Mouse (Mus musculus) forebrain, embryonic 13.5 days (tissue): ENCODE data around the gene Foxa1. TPM values are rescaled to one million over a fixed set of nuclear protein-coding genes. Genes with fewer than 3 reads are reported as not detected.

Source experiments
- ATAC-seq: fragments of 200-750 bp; cut with Nextera tagmentation; 2 replicates; pipeline ENCODE4 v1.8.0; 2017
- H3K27ac ChIP-seq: fragments of 300-500 bp; sonication (generic); 2 replicates; pipeline ENCODE4 v1.5.1; 2015; ENCODE audit warnings: inconsistent platforms, mild to moderate bottlenecking, moderate library complexity
- H3K27me3 ChIP-seq: fragments of 300-500 bp; sonication (generic); 2 replicates; pipeline ENCODE4 v1.6.1; 2015; ENCODE audit warnings: mild to moderate bottlenecking, inconsistent platforms
- H3K36me3 ChIP-seq: fragments of 300-500 bp; sonication (generic); 2 replicates; pipeline ENCODE4 v1.6.1; 2015; ENCODE audit warnings: mild to moderate bottlenecking, inconsistent platforms; ENCODE audit not compliant: poor library complexity, severe bottlenecking
- H3K4me1 ChIP-seq: fragments of 300-500 bp; sonication (generic); 2 replicates; pipeline ENCODE4 v1.6.1; 2015; ENCODE audit warnings: inconsistent platforms
- H3K4me2 ChIP-seq: fragments of 300-500 bp; sonication (generic); 2 replicates; pipeline ENCODE4 v1.6.1; 2015; ENCODE audit warnings: inconsistent platforms, mild to moderate bottlenecking, moderate library complexity
- H3K4me3 ChIP-seq: fragments of 300-500 bp; sonication (generic); 2 replicates; pipeline ENCODE4 v1.5.1; 2015; ENCODE audit warnings: mild to moderate bottlenecking, inconsistent platforms
- H3K9ac ChIP-seq: fragments of 300-500 bp; sonication (generic); 2 replicates; pipeline ENCODE4 v1.6.1; 2015; ENCODE audit warnings: mild to moderate bottlenecking, inconsistent platforms
- H3K9me3 ChIP-seq: fragments of 300-500 bp; sonication (generic); replicated peaks from 2 replicates; pipeline ENCODE4 v1.6.1; 2016; ENCODE audit warnings: inconsistent platforms
- WGBS: fragments of 180-500 bp; shearing (Covaris S2); methylation state at CpG from one replicate; pipeline ENCODE4 v1.1.7; 2015; 5-methylcytosine and 5-hydroxymethylcytosine counted together
- polyA plus RNA-seq: library from polyadenylated mRNA; unstranded; fragments of >200 nt; fragmentation: Nextera tagmentation; extraction: Ambion mirVana; gene quantifications from 2 replicates; pipeline ENCODE4 v1.2.1, GENCODE M21; 2015

The Foxa1 gene
- polyA plus RNA-seq, 1 experiment from 2014 or later, result 0.43 TPM

- no peak overlapping the region for H3K27ac ChIP-seq
- H3K4me1 ChIP-seq, result peaks cover 17% of the 10 kb centered on the region
- H3K4me3 ChIP-seq, result no peak overlapping the region
- peaks cover 100% of the 10 kb centered on the region for H3K27me3 ChIP-seq
- H3K4me2 ChIP-seq, result no peak overlapping the region
- no peaks in the 10 kb centered on the region for H3K36me3 ChIP-seq
- no peaks in the 10 kb centered on the region for H3K9me3 ChIP-seq
- no peak overlapping the region for H3K9ac ChIP-seq
- under 1% methylated on average over 20 of the region's 20 CpGs for WGBS
- no peak for ATAC-seq
Measured at GRCm38 (mm10) chr12:57548352-57548980, 1.8 kb upstream of the Foxa1 start.

- no peak for ATAC-seq
- H3K9ac ChIP-seq, result no peak overlapping the region
- WGBS, result 0% methylated on average over 9 of the region's 9 CpGs
- H3K27ac ChIP-seq, result no peak overlapping the region
- H3K4me3 ChIP-seq, result no peak overlapping the region
- H3K27me3 ChIP-seq, result peaks cover 100% of the 10 kb centered on the region
- H3K36me3 ChIP-seq, result no peaks in the 10 kb centered on the region
- no peak overlapping the region for H3K4me2 ChIP-seq
- no peaks in the 10 kb centered on the region for H3K9me3 ChIP-seq
- peaks cover 17% of the 10 kb centered on the region for H3K4me1 ChIP-seq
Measured at GRCm38 (mm10) chr12:57547890-57548289, 1.2 kb upstream of the Foxa1 start.

- WGBS, result under 1% methylated on average over 77 of the region's 106 CpGs
- H3K4me2 ChIP-seq, result peak overlapping the region; percentile 79
- H3K4me3 ChIP-seq, result peak overlapping the region; percentile 47
- no peak overlapping the region for H3K27ac ChIP-seq
- H3K9ac ChIP-seq, result peak overlapping the region; percentile 51
- no peaks in the 10 kb centered on the region for H3K36me3 ChIP-seq
- peaks cover 100% of the 10 kb centered on the region for H3K27me3 ChIP-seq
- no peaks in the 10 kb centered on the region for H3K9me3 ChIP-seq
- peaks cover 23% of the 10 kb centered on the region for H3K4me1 ChIP-seq
- peak; percentile 60 for ATAC-seq
Measured at GRCm38 (mm10) chr12:57545371-57546241, 1.1 kb downstream of the Foxa1 start.

GRCm38 (mm10) chr12:57544641-57545370 is 1.9 kb downstream of the Foxa1 start:
- Histone ChIP-seq H3K4me1 (peaks cover 23% of the 10 kb centered on the region), H3K4me2 (peak overlapping the region; percentile 79), H3K9ac (no peak overlapping the region), H3K27me3 (peaks cover 96% of the 10 kb centered on the region), H3K9me3 (no peaks in the 10 kb centered on the region), H3K36me3 (no peaks in the 10 kb centered on the region), H3K27ac (no peak overlapping the region), H3K4me3 (peak overlapping the region; percentile 47)
- 0 out of 2 replicates have a peak, but pooled peaks have one; percentile 19 for ATAC-seq
- under 1% methylated on average over 31 of the region's 31 CpGs for WGBS

- no peak overlapping the region for H3K4me2 ChIP-seq
- no peak for ATAC-seq
- no peak overlapping the region for H3K27ac ChIP-seq
Measured at GRCm38 (mm10) chr12:57543627-57543991, 3.1 kb downstream of the Foxa1 start.

GRCm38 (mm10) chr12:57542746-57543626 is 3.7 kb downstream of the Foxa1 start:
- Histone ChIP-seq H3K4me2 (peak overlapping the region; percentile 37), H3K4me3 (peak overlapping the region; percentile 6; the same call in 1 of the 2 replicates), H3K9ac (no peak overlapping the region), H3K4me1 (peaks cover 33% of the 10 kb centered on the region), H3K9me3 (no peaks in the 10 kb centered on the region), H3K27me3 (peaks cover 96% of the 10 kb centered on the region), H3K36me3 (no peaks in the 10 kb centered on the region), H3K27ac (no peak overlapping the region)
- ATAC-seq, result no peak
- WGBS, result 2% methylated on average over 63 of the region's 63 CpGs

More at GRCm38 (mm10) chr12:57543627-57543991, 3.1 kb downstream of the Foxa1 start:
- Histone ChIP-seq H3K36me3 (no peaks in the 10 kb centered on the region), H3K4me3 (no peak overlapping the region), H3K27me3 (peaks cover 96% of the 10 kb centered on the region), H3K9ac (no peak overlapping the region), H3K4me1 (peaks cover 30% of the 10 kb centered on the region), H3K9me3 (no peaks in the 10 kb centered on the region)
- 5% methylated on average over 10 of the region's 10 CpGs for WGBS

GRCm38 (mm10) chr12:57541931-57542745 is 4.6 kb downstream of the Foxa1 start:
- H3K4me3 ChIP-seq, result peak overlapping the region; percentile 6
- peak overlapping the region; percentile 37 for H3K4me2 ChIP-seq
- no peaks in the 10 kb centered on the region for H3K36me3 ChIP-seq
- peaks cover 91% of the 10 kb centered on the region for H3K27me3 ChIP-seq
- peak; percentile 11; the same call in 1 of the 2 replicates for ATAC-seq
- WGBS, result under 1% methylated on average over 45 of the region's 46 CpGs
- no peak overlapping the region for H3K27ac ChIP-seq
- H3K9ac ChIP-seq, result no peak overlapping the region
- peaks cover 33% of the 10 kb centered on the region for H3K4me1 ChIP-seq
- no peaks in the 10 kb centered on the region for H3K9me3 ChIP-seq

- 12% methylated on average over 6 of the region's 6 CpGs for whole genome bisulfite sequencing
- no peaks in the 10 kb centered on the region for H3K9me3 ChIP-seq
- H3K27me3 ChIP-seq, result peaks cover 91% of the 10 kb centered on the region
- H3K27ac ChIP-seq, result no peak overlapping the region
- H3K4me1 ChIP-seq, result peaks cover 26% of the 10 kb centered on the region
- H3K36me3 ChIP-seq, result no peaks in the 10 kb centered on the region
- ATAC-seq, result no peak
- no peak overlapping the region for H3K9ac ChIP-seq
- no peak overlapping the region for H3K4me2 ChIP-seq
- H3K4me3 ChIP-seq, result no peak overlapping the region
Measured at GRCm38 (mm10) chr12:57541118-57541517, 5.6 kb downstream of the Foxa1 start.

- Histone ChIP-seq H3K27ac (no peak overlapping the region), H3K9me3 (no peaks in the 10 kb centered on the region), H3K36me3 (no peaks in the 10 kb centered on the region), H3K9ac (no peak overlapping the region), H3K27me3 (peaks cover 91% of the 10 kb centered on the region), H3K4me2 (peak overlapping the region; percentile 54), H3K4me1 (peaks cover 27% of the 10 kb centered on the region), H3K4me3 (peak overlapping the region; percentile 30; the same call in 1 of the 2 replicates)
- WGBS, result under 1% methylated on average over 10 of the region's 10 CpGs
- no peak for ATAC-seq
Measured at GRCm38 (mm10) chr12:57539551-57539985, 7.1 kb downstream of the Foxa1 start.

GRCm38 (mm10) chr12:57538588-57539550 is 7.8 kb downstream of the Foxa1 start:
- peak overlapping the region; percentile 54 for H3K4me2 ChIP-seq
- under 1% methylated on average over 59 of the region's 63 CpGs for WGBS
- H3K4me3 ChIP-seq, result peak overlapping the region; percentile 30
- H3K4me1 ChIP-seq, result peaks cover 27% of the 10 kb centered on the region
- no peaks in the 10 kb centered on the region for H3K9me3 ChIP-seq
- H3K27me3 ChIP-seq, result peaks cover 91% of the 10 kb centered on the region
- H3K27ac ChIP-seq, result no peak overlapping the region
- no peaks in the 10 kb centered on the region for H3K36me3 ChIP-seq
- peak overlapping the region; percentile 5; the same call in 1 of the 2 replicates for H3K9ac ChIP-seq
- peak; percentile 14; the same call in 1 of the 2 replicates for ATAC-seq
